Mouse (Mus musculus) limb, embryonic 15.5 days (tissue): ENCODE data around the gene Prpf4b. TPM values are rescaled to one million over a fixed set of nuclear protein-coding genes. Genes with fewer than 3 reads are reported as not detected.

Experiments used
- polyA plus RNA-seq: library from polyadenylated mRNA; unstranded; fragments of >200 nt; fragmentation: Nextera tagmentation; extraction: Ambion mirVana; gene quantifications from 2 replicates; pipeline ENCODE4 v1.2.1, GENCODE M21; 2015

The Prpf4b gene
- polyA plus RNA-seq, 1 experiment from 2014 or later: 73.2 TPM

Other genes starting within 250 kb of the Prpf4b start
- gene Pxdc1, start 221.8 kb upstream of the Prpf4b start, polyA plus RNA-seq: 26.2 and 29.0 TPM in 2 replicates
- not detected in 2 replicates for gene Fam50b, start 140.5 kb upstream of the Prpf4b start, polyA plus RNA-seq
- gene Fam217a, start 49.0 kb downstream of the Prpf4b start, polyA plus RNA-seq: 0.40 and 0.77 TPM in 2 replicates
- gene 4933417A18Rik, start 49.1 kb downstream of the Prpf4b start, polyA plus RNA-seq: not detected in 2 replicates
- 0.96 and 1.0 TPM in 2 replicates for gene Eci3, start 88.5 kb downstream of the Prpf4b start, polyA plus RNA-seq
- 120 and 133 TPM in 2 replicates for gene Eci2, start 151.8 kb downstream of the Prpf4b start, polyA plus RNA-seq